In genomic region chr9:77904133-77904532, GRCm38 (mm10) we compare ENCODE assay signal across 20 mouse cellular contexts. TPM values are rescaled to one million over a fixed set of nuclear protein-coding genes. Genes with fewer than 3 reads are reported as not detected.
A peak's percentile ranks its signal among the peaks of the same experiment; 100 is the strongest.
DNase-seq lines count a peak whose midpoint lies in the region; ATAC-seq and TF ChIP-seq lines count a peak whose summit lies in the region.
"Had no signal": no experiment of that assay in that cellular context is flagged by ENCODE, and none has a peak within 500 bp of the region (broad histone marks: within the 10 kb centered on the region; RNA-seq: fewer than 3 reads in every experiment).

No protein-coding gene starts in this region.

- H3K27me3 ChIP-seq in heart, embryonic 11.5 days (ENCODE audit: control insufficient read depth, insufficient read depth, low read length): no peaks in the 10 kb centered on the region
- no peaks in the 10 kb centered on the region for H3K27me3 ChIP-seq in stomach, embryonic 15.5 days (replicated peaks)
- H3K27me3 ChIP-seq in stomach, postnatal 0 days (ENCODE audit: control insufficient read depth, insufficient read depth, low read length): no peaks in the 10 kb centered on the region
- no peaks in the 10 kb centered on the region for H3K27me3 ChIP-seq in stomach, embryonic 16.5 days (ENCODE audit: control insufficient read depth, insufficient read depth, low read length)
- H3K27me3 ChIP-seq: CH12.LX, Patski had no signal

- no peaks in the 10 kb centered on the region for H3K36me3 ChIP-seq in heart, embryonic 11.5 days (ENCODE audit: control insufficient read depth, insufficient read depth, low read length)
- no peaks in the 10 kb centered on the region for H3K36me3 ChIP-seq in stomach, embryonic 15.5 days
- H3K36me3 ChIP-seq in stomach, postnatal 0 days (ENCODE audit: control insufficient read depth, insufficient read depth, low read length): no peaks in the 10 kb centered on the region
- no peaks in the 10 kb centered on the region for H3K36me3 ChIP-seq in stomach, embryonic 16.5 days (ENCODE audit: control insufficient read depth, insufficient read depth, low read length)
- H3K36me3 ChIP-seq: G1E had no signal

- 82% methylated on average over 2 of the region's 2 CpGs for WGBS in heart, embryonic 11.5 days (ENCODE audit: insufficient replicate concordance)
- WGBS in stomach, embryonic 15.5 days: 77% methylated on average over 2 of the region's 2 CpGs
- 75% methylated on average over 2 of the region's 2 CpGs for WGBS in stomach, postnatal 0 days
- 77% methylated on average over 2 of the region's 2 CpGs for WGBS in stomach, embryonic 16.5 days

- ATAC-seq in heart, embryonic 11.5 days (replicated peaks; ENCODE audit: insufficient number of reproducible peaks, low FRiP score, low TSS enrichment): no peak
- peak; percentile 70; the same call in 1 of the 2 replicates for ATAC-seq in stomach, embryonic 15.5 days (ENCODE audit: insufficient read depth, low FRiP score, low read depth)
- ATAC-seq in stomach, postnatal 0 days (ENCODE audit: low FRiP score, low TSS enrichment): no peak
- peak; percentile 50; the same call in 1 of the 2 replicates for ATAC-seq in stomach, embryonic 16.5 days (ENCODE audit: insufficient read depth, low FRiP score)
- ATAC-seq in megakaryocyte, adult 5-6 weeks (ENCODE audit: poor library complexity, severe bottlenecking): no peak
- ATAC-seq: activated CD4-positive, CD25-positive, alpha-beta regulatory T cell, adult 4 months; CD4-positive, CD25-positive, alpha-beta regulatory T cell, adult 4 months; Patski had no signal

- no peak for TF ChIP-seq EP300 in stomach, postnatal 0 days (optimal IDR thresholded peaks at IDR 0.05)

- H3K4me3 ChIP-seq in heart, embryonic 11.5 days (ENCODE audit: low read depth, low read length): no peak overlapping the region
- no peak overlapping the region for H3K4me3 ChIP-seq in stomach, embryonic 15.5 days (replicated peaks)
- H3K4me3 ChIP-seq in stomach, postnatal 0 days (ENCODE audit: low read depth, low read length): no peak overlapping the region
- H3K4me3 ChIP-seq in stomach, embryonic 16.5 days (replicated peaks; ENCODE audit: low read length): no peak overlapping the region

- H3K4me1 ChIP-seq in heart, embryonic 11.5 days (ENCODE audit: control insufficient read depth, insufficient read depth, low read length): no peaks in the 10 kb centered on the region
- no peaks in the 10 kb centered on the region for H3K4me1 ChIP-seq in stomach, embryonic 15.5 days
- no peaks in the 10 kb centered on the region for H3K4me1 ChIP-seq in stomach, postnatal 0 days (replicated peaks; ENCODE audit: control insufficient read depth, insufficient read depth)
- no peaks in the 10 kb centered on the region for H3K4me1 ChIP-seq in stomach, embryonic 16.5 days (ENCODE audit: control insufficient read depth, insufficient read depth, low read length)

- H3K9ac ChIP-seq in heart, embryonic 11.5 days (ENCODE audit: low read depth, low read length): no peak overlapping the region
- H3K9ac ChIP-seq in stomach, embryonic 15.5 days: no peak overlapping the region
- no peak overlapping the region for H3K9ac ChIP-seq in stomach, postnatal 0 days (ENCODE audit: low read length)
- H3K9ac ChIP-seq in stomach, embryonic 16.5 days (ENCODE audit: low read length): no peak overlapping the region

- DNase-seq in heart, adult 11 months: peak; percentile 19
- DNase-seq in stomach, postnatal 0 days (ENCODE audit: low spot score): no peak
- DNase-seq: adrenal gland, adult 2 months; adrenal gland, adult 8-10 months; adrenal gland, postnatal 14 days; adrenal gland, postnatal 25 days; adrenal gland, postnatal 36 days; B cell, adult 2 months; cerebellum, adult 11 months; cerebellum, adult 11-12 months; cerebellum, adult 18-20 months had no signal

- TF ChIP-seq CTCF in stomach, postnatal 0 days (IDR thresholded peaks at IDR 0.05; ENCODE audit: low read depth): no peak

- no peaks in the 10 kb centered on the region for H3K9me3 ChIP-seq in heart, embryonic 11.5 days (replicated peaks; ENCODE audit: control insufficient read depth, low read length)
- no peaks in the 10 kb centered on the region for H3K9me3 ChIP-seq in stomach, embryonic 15.5 days
- H3K9me3 ChIP-seq in stomach, postnatal 0 days (ENCODE audit: control insufficient read depth, low read length): no peaks in the 10 kb centered on the region
- 0 out of 2 replicates have a peak, but pooled peaks cover 3% of the 10 kb centered on the region for H3K9me3 ChIP-seq in stomach, embryonic 16.5 days (replicated peaks; ENCODE audit: control insufficient read depth, low read length)
- H3K9me3 ChIP-seq: G1E had no signal

- H3K27ac ChIP-seq in heart, embryonic 11.5 days (ENCODE audit: low read depth, low read length): no peak overlapping the region
- H3K27ac ChIP-seq in stomach, embryonic 15.5 days: no peak overlapping the region
- H3K27ac ChIP-seq in stomach, postnatal 0 days (replicated peaks): no peak overlapping the region
- H3K27ac ChIP-seq in stomach, embryonic 16.5 days (ENCODE audit: low read length): no peak overlapping the region

- no peak overlapping the region for H3K4me2 ChIP-seq in heart, embryonic 11.5 days
- H3K4me2 ChIP-seq in stomach, embryonic 15.5 days: no peak overlapping the region
- no peak overlapping the region for H3K4me2 ChIP-seq in stomach, postnatal 0 days (replicated peaks; ENCODE audit: low read depth)
- H3K4me2 ChIP-seq in stomach, embryonic 16.5 days (ENCODE audit: low read depth, low read length): no peak overlapping the region

RNA-seq across cellular contexts. Expression of gene Elovl5, which starts 13.0 kb away (rescaled TPM):
- polyA plus RNA-seq in heart, embryonic 11.5 days (2014; fragmentation: Nextera tagmentation; extraction: Ambion mirVana): 91.2 and 102 TPM in 2 replicates
- 63.8 and 67.6 TPM in 2 replicates for polyA plus RNA-seq in stomach, embryonic 15.5 days (2015; fragmentation: Nextera tagmentation; extraction: Ambion mirVana)
- 38.0 and 39.5 TPM in 2 replicates for polyA plus RNA-seq in stomach, postnatal 0 days (2015; fragmentation: Nextera tagmentation; extraction: Ambion mirVana)
- polyA plus RNA-seq in stomach, embryonic 16.5 days (2015; fragmentation: Nextera tagmentation; extraction: Ambion mirVana): 66.8 and 67.6 TPM in 2 replicates
- total RNA-seq in megakaryocyte, adult 5-6 weeks (2015): 45.0 and 49.3 TPM in 2 replicates
- 52.0 and 52.8 TPM in 2 replicates for total RNA-seq in megakaryocyte, adult 5-6 weeks (2017)

Comparison
In these comparisons a context has a peak if more than half of its experiments do, and no peak if none do; other contexts are left out.
1. ATAC-seq: peak in stomach, embryonic 15.5 days (single experiment) and stomach, embryonic 16.5 days (single experiment); none in heart, embryonic 11.5 days (single experiment), stomach, postnatal 0 days (single experiment) and megakaryocyte, adult 5-6 weeks (single experiment).